Mouse (Mus musculus) left cerebral cortex, postnatal 10 days (tissue): Measurements from ENCODE around the gene Srcap. TPM values are rescaled to one million over a fixed set of nuclear protein-coding genes. Genes with fewer than 3 reads are reported as not detected.
"Not testable (repeated sequence)": the region's sequence is repeated elsewhere in the genome, so short reads cannot be mapped to it uniquely, and the experiment has no call there.

Experiments used
- DNase-seq, 2 experiments: peaks; one replicate each; pipeline ENCODE4 v3.0.0; 2021 to 2022; ENCODE audit warnings: low spot score in 2 of 2, mixed read lengths in 1 of 2; ENCODE audit errors: extremely low spot score in 1 of 2
- intact Hi-C: fragments of 180-260 bp; cut with DNase I; formaldehyde crosslinking; loops from one replicate; pipeline ENCODE4 v1.15.1; 2025
- total RNA-seq, 2 experiments: library from RNA; stranded (reverse); gene quantifications; 2 replicates each; pipeline ENCODE4 v1.2.3; 2021

Srcap gene
- total RNA-seq, 2 experiments from 2014 or later, result 101 to 108 TPM

DNA sequence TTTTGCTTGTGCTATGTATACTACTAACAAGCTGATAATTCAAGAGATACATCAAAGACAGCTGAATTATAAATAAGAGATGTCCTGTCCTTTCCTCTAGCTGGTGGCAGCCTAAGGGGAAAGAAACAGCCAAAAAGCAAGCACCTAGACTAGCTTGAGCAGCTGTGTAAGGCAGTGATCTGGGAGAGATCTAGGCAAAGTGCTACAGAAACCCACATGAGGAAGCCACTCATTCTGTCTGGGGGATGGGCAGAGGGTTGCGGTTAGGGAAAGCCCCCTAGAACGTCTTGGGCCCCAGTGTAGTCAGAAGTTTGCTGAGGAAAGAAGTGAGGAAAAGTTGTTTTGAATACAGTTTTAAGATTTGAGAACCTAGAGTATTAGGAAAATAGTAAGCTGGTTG, 31.5 kb upstream of the Srcap start:
- no peak for DNase-seq
- intact Hi-C loops, result no loop called here

GRCm38 (mm10) chr7:127485416-127485815, 26.4 kb upstream of the Srcap start:
- intact Hi-C loops, result no loop called here
- DNase-seq, result peak in 1 of 2 experiments; percentile 30

GRCm38 (mm10) chr7:127488364-127488763, 23.4 kb upstream of the Srcap start:
- intact Hi-C loops, DNase-seq: not testable (repeated sequence)

- DNase-seq, result no peak
- intact Hi-C loops, result no loop called here
These were observed 21.8 kb upstream of the Srcap start for GRCm38 (mm10) chr7:127489982-127490381.

DNA sequence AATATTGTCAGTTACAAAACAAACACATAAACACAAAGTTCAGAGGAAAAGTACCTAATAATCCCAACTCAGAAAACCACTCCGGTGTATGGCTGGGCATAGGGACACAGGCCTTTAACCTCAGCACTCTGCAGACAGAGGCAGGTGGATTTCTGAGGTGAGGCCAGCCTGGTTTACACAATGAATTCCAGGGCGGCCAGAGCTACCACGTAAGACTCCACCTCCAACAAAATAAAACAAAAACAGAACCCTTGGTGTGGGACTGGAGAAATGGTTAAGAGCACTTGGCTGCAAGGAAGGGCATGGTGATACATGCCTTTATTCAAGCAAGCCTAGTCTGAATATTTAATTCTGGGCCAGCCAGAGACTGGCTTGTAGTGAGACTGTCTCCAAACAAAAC, 19.9 kb upstream of the Srcap start:
- intact Hi-C loops, result no loop called here

DNA sequence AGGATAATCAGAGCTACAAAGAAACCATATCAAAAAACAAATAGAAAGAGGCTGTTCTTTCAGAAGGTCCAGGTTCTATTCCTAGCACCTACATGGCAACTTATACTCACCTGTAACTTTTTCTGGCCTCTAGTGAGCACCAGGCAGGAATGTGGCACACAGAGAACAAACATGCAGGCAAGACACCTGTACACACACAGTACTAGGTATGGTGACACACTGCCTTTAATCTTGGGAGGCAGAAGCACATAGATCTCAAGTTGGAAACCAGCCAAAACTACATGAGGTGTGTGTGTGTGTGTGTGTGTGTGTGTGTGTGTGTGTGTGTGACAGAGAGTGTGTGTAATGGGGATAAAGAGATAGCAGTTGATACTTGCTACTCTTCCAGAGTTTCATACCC, 17.1 kb upstream of the Srcap start:
- intact Hi-C loops, result loop anchor here (5.0 kb wide), 1 partner anchor 132 kb away; no protein-coding TSS in a partner anchor
- no peak for DNase-seq

More for the DNA sequence above, 19.9 kb upstream of the Srcap start:
- no peak for DNase-seq

- intact Hi-C loops, result loop anchor here (5.0 kb wide), 1 partner anchor 135 kb away; no protein-coding TSS in a partner anchor
These were observed 14.4 kb upstream of the Srcap start for GRCm38 (mm10) chr7:127497382-127497781.

GRCm38 (mm10) chr7:127498407-127498806, 13.4 kb upstream of the Srcap start:
- intact Hi-C loops, result loop anchor here (5.0 kb wide), 1 partner anchor 136 kb away; no protein-coding TSS in a partner anchor
- DNase-seq, result no peak

More at GRCm38 (mm10) chr7:127497382-127497781, 14.4 kb upstream of the Srcap start:
- DNase-seq, result no peak

DNA sequence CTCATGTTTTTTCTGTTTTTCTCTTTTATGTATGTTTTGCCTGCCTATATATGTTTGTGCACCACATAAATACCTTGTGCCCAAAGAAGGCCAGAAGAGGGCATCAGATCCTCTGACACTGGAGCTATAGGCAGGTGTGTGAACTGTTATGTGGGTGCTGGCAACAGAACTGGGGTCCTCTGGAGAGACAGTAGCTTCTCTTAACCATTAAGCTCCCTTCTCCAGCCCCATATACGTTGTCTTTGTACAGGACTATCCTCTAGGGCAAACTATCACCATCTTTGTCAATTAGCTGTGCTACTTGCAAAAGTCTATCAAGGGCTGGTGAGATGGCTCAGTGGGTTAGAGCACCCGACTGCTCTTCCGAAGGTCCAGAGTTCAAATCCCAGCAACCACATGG, 3.5 kb upstream of the Srcap start:
- DNase-seq, result no peak
- intact Hi-C loops, result no loop called here

- intact Hi-C loops, DNase-seq: not testable (repeated sequence)
These were observed 2.0 kb upstream of the Srcap start for GRCm38 (mm10) chr7:127509830-127510229.

- intact Hi-C loops, result no loop called here
- peak in 1 of 2 experiments; percentile 16 for DNase-seq
These were observed 542 bp upstream of the Srcap start for GRCm38 (mm10) chr7:127511241-127511640.

- DNase-seq, result peak; percentile 81 to 95
- intact Hi-C loops, result no loop called here
These were observed 640 bp downstream of the Srcap start for GRCm38 (mm10) chr7:127512231-127513015.

GRCm38 (mm10) chr7:127513016-127513390, 1.2 kb downstream of the Srcap start:
- no peak for DNase-seq
- intact Hi-C loops, result no loop called here

GRCm38 (mm10) chr7:127513781-127514180, 2.0 kb downstream of the Srcap start:
- intact Hi-C loops, result no loop called here
- no peak for DNase-seq

- DNase-seq, result no peak
- intact Hi-C loops, result no loop called here
These were observed 4.1 kb downstream of the Srcap start for GRCm38 (mm10) chr7:127515846-127516245.

DNA sequence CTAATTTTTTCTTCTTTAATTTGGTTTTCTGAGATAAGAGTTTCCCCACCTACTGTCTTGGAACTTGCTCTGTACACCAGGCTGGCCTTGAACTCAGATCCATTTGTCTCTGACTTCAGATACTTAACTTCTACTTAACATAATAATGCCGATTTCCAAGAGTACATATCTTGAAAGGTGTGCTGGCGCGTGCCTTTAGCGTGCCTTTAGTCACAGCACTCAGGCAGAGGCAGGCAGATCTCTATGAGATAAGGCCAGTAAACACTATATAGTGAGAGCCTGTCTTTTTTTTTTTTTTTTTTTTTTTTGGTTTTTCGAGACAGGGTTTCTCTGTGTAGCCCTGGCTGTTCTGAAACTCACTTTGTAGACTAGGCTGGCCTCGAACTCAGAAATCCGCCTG, 4.6 kb downstream of the Srcap start:
- intact Hi-C loops, result no loop called here

DNA sequence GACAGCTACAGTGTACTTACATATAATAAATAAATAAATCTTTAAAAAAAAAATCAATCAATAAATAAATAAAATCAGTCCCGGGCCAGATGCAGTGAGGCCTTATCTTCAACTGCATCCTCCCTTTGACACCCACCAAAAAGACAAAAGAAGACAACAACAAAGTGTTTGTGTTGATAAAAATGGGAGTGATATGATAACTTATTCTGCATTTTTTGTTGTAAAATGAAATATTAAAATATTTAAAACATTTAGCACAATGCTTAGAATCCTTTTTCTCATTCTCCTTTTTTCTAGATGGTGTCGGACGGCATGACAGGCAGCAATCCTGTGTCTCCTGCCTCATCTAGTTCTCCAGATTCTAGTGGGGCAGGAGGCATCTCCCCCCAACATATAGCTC, 7.5 kb downstream of the Srcap start, which contains the start of gene Gm42715:
Gene Gm42715, plus strand, starts transcription at position 301 of the 400 bp plus-strand sequence.
- intact Hi-C loops, result no loop called here
- no peak for DNase-seq

More for the DNA sequence above, 4.6 kb downstream of the Srcap start:
- no peak for DNase-seq

GRCm38 (mm10) chr7:127541671-127542070, 29.9 kb downstream of the Srcap start:
- DNase-seq, result no peak

DNA sequence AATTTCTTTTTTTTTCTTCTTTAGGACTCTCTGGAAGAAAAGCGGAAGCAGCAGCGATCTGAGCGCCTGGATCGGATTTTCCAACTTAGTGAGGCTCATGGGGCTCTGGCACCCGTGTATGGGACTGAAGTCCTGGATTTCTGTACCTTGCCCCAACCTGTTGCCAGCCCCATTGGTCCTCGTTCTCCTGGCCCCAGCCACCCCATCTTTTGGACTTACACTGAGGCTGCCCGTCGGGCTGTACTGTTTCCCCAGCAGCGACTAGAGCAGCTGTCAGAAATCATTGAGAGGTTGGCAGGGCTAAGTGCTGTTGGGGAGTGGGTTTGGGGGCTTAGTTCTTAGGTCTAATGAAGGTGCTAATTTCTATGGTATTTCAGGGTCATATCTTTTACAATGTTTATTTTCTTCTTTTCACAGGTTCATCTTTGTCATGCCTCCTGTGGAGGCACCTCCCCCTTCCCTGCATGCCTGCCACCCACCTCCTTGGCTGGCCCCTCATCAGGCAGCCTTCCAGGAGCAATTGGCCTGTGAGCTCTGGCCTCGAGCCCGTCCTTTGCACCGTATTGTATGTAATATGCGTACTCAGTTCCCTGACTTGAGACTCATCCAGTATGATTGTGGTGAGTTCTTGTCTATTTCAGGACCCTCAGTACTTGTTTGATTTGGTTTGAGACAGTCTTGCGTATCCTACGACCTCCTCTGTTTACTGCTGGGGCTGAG, 37.5 kb downstream of the Srcap start:
- intact Hi-C loops, result no loop called here
- DNase-seq, result no peak

More at GRCm38 (mm10) chr7:127541671-127542070, 29.9 kb downstream of the Srcap start:
- intact Hi-C loops, result no loop called here

GRCm38 (mm10) chr7:127551558-127551957, 39.8 kb downstream of the Srcap start:
- DNase-seq, result no peak
- intact Hi-C loops, result no loop called here
